8 mouse cellular contexts compared by ENCODE assay signal in genomic region chr12:9052075-9052829, GRCm38 (mm10). TPM values are rescaled to one million over a fixed set of nuclear protein-coding genes. Genes with fewer than 3 reads are reported as not detected.
A peak's percentile ranks its signal among the peaks of the same experiment; 100 is the strongest.
DNase-seq lines count a peak whose midpoint lies in the region; ATAC-seq and TF ChIP-seq lines count a peak whose summit lies in the region.

No protein-coding gene starts in this region.

- ATAC-seq in erythroblast, adult 5-6 weeks (replicated peaks; ENCODE audit: low FRiP score, poor library complexity, severe bottlenecking): peak; percentile 93
- ATAC-seq in heart, embryonic 12.5 days (ENCODE audit: insufficient number of reproducible peaks, low FRiP score): peak; percentile 70
- peak; percentile 69 for ATAC-seq in liver, embryonic 12.5 days
- peak; percentile 76 for ATAC-seq in stomach, embryonic 15.5 days (ENCODE audit: insufficient read depth, low FRiP score, low read depth)

- H3K4me1 ChIP-seq in bone marrow macrophage, adult 2 months (ENCODE audit: control insufficient read depth, insufficient read depth, low read length): no peaks in the 10 kb centered on the region
- H3K4me1 ChIP-seq in heart, embryonic 12.5 days (replicated peaks): peaks cover 5% of the 10 kb centered on the region; the same call in 1 of the 2 replicates
- H3K4me1 ChIP-seq in liver, embryonic 12.5 days: no peaks in the 10 kb centered on the region
- no peaks in the 10 kb centered on the region for H3K4me1 ChIP-seq in stomach, embryonic 15.5 days

- H3K27ac ChIP-seq in bone marrow macrophage, adult 2 months (ENCODE audit: insufficient read depth, low read depth, low read length): no peak overlapping the region
- no peak overlapping the region for H3K27ac ChIP-seq in heart, embryonic 12.5 days (ENCODE audit: poor library complexity, severe bottlenecking)
- no peak overlapping the region for H3K27ac ChIP-seq in liver, embryonic 12.5 days
- H3K27ac ChIP-seq in stomach, embryonic 15.5 days: no peak overlapping the region

- no peaks in the 10 kb centered on the region for H3K9me3 ChIP-seq in heart, embryonic 12.5 days (replicated peaks)
- H3K9me3 ChIP-seq in liver, embryonic 12.5 days (replicated peaks): no peaks in the 10 kb centered on the region
- H3K9me3 ChIP-seq in stomach, embryonic 15.5 days: no peaks in the 10 kb centered on the region

- 55% methylated on average over 8 of the region's 8 CpGs for WGBS in heart, embryonic 12.5 days
- WGBS in liver, embryonic 12.5 days (ENCODE audit: insufficient replicate concordance): 44% methylated on average over 8 of the region's 8 CpGs
- 57% methylated on average over 8 of the region's 8 CpGs for WGBS in stomach, embryonic 15.5 days

- H3K4me2 ChIP-seq in heart, embryonic 12.5 days: no peak overlapping the region
- H3K4me2 ChIP-seq in liver, embryonic 12.5 days: no peak overlapping the region
- no peak overlapping the region for H3K4me2 ChIP-seq in stomach, embryonic 15.5 days

- no peak for TF ChIP-seq POLR2A in bone marrow macrophage, adult 2 months (IDR thresholded peaks at IDR 0.05; ENCODE audit: borderline replicate concordance, low read depth, low read length)

- peak; percentile 87 for DNase-seq in B cell, adult 2 months
- peak; percentile 90 for DNase-seq in kidney, postnatal 10 days
- peak; percentile 83 for DNase-seq in neural tube, embryonic 10.5 days (ENCODE audit: extremely low spot score, low spot score)

- no peaks in the 10 kb centered on the region for H3K27me3 ChIP-seq in heart, embryonic 12.5 days (replicated peaks)
- no peaks in the 10 kb centered on the region for H3K27me3 ChIP-seq in liver, embryonic 12.5 days (replicated peaks)
- no peaks in the 10 kb centered on the region for H3K27me3 ChIP-seq in stomach, embryonic 15.5 days (replicated peaks)

- no peak overlapping the region for H3K4me3 ChIP-seq in bone marrow macrophage, adult 2 months (ENCODE audit: insufficient read depth, low read length)
- H3K4me3 ChIP-seq in heart, embryonic 12.5 days: no peak overlapping the region
- no peak overlapping the region for H3K4me3 ChIP-seq in liver, embryonic 12.5 days
- H3K4me3 ChIP-seq in stomach, embryonic 15.5 days (replicated peaks): no peak overlapping the region

- TF ChIP-seq CTCF in bone marrow macrophage, adult 2 months (IDR thresholded peaks at IDR 0.05; ENCODE audit: low read depth, low read length): peak; percentile 92

- no peak overlapping the region for H3K9ac ChIP-seq in heart, embryonic 12.5 days
- no peak overlapping the region for H3K9ac ChIP-seq in liver, embryonic 12.5 days
- H3K9ac ChIP-seq in stomach, embryonic 15.5 days: no peak overlapping the region

- H3K36me3 ChIP-seq in heart, embryonic 12.5 days: no peaks in the 10 kb centered on the region
- H3K36me3 ChIP-seq in liver, embryonic 12.5 days: no peaks in the 10 kb centered on the region
- H3K36me3 ChIP-seq in stomach, embryonic 15.5 days: no peaks in the 10 kb centered on the region

RNA-seq across cellular contexts. Expression of gene Ttc32, which starts 22.5 kb away (rescaled TPM):
- 18.8 and 22.7 TPM in 2 replicates for polyA plus RNA-seq in bone marrow macrophage, adult 2 months (2012; ENCODE audit: insufficient read depth, insufficient read length, missing spikeins)
- total RNA-seq in erythroblast, adult 5-6 weeks (2015; ENCODE audit: low replicate concordance): 6.9 and 7.5 TPM in 2 replicates
- total RNA-seq in erythroblast, adult 5-6 weeks (2017; ENCODE audit: low replicate concordance): 3.1 and 6.6 TPM in 2 replicates
- 11.6 and 13.0 TPM in 2 replicates for polyA plus RNA-seq in heart, embryonic 12.5 days (2016; fragmentation: Nextera tagmentation; extraction: Ambion mirVana)
- polyA plus RNA-seq in liver, embryonic 12.5 days (2016; fragmentation: Nextera tagmentation; extraction: Ambion mirVana): 17.7 and 18.3 TPM in 2 replicates
- 24.6 and 28.1 TPM in 2 replicates for polyA plus RNA-seq in stomach, embryonic 15.5 days (2015; fragmentation: Nextera tagmentation; extraction: Ambion mirVana)
